Mouse (Mus musculus) large intestine, adult 2 months (tissue): ENCODE measurements around the gene Eps8l2. TPM values are rescaled to one million over a fixed set of nuclear protein-coding genes. Genes with fewer than 3 reads are reported as not detected.

Source experiments
- DNase-seq: peaks from one replicate; pipeline ENCODE4 v3.0.0-alpha.2; 2012; ENCODE audit warnings: low read depth, low spot score
- WGBS: fragments of 180-500 bp; shearing (Covaris S2); methylation state at CpG from one replicate; pipeline ENCODE4 v1.1.7; 2018; 5-methylcytosine and 5-hydroxymethylcytosine counted together
- polyA plus RNA-seq: library from polyadenylated mRNA; depleted of rRNA; stranded (reverse); fragments of >200 nt; gene quantifications from 2 replicates; pipeline ENCODE4 v1.2.3, GENCODE M21; 2012; rRNA removed

The Eps8l2 gene
- polyA plus RNA-seq = 314 and 414 TPM in 2 replicates

GRCm38 (mm10) chr7:141338576-141339131 lies at the start of gene Eps8l2:
TSS of gene Eps8l2 (plus strand) at chr7:141338880.
- WGBS = 4% methylated on average over 22 of the region's 23 CpGs
- no peak for DNase-seq

- WGBS = 9% methylated on average over 46 of the region's 46 CpGs
Observed at GRCm38 (mm10) chr7:141291921-141292582, 46.6 kb upstream of the Eps8l2 start, which contains the start of gene Drd4. TSS of gene Drd4 (plus strand) at chr7:141292006.

DNA sequence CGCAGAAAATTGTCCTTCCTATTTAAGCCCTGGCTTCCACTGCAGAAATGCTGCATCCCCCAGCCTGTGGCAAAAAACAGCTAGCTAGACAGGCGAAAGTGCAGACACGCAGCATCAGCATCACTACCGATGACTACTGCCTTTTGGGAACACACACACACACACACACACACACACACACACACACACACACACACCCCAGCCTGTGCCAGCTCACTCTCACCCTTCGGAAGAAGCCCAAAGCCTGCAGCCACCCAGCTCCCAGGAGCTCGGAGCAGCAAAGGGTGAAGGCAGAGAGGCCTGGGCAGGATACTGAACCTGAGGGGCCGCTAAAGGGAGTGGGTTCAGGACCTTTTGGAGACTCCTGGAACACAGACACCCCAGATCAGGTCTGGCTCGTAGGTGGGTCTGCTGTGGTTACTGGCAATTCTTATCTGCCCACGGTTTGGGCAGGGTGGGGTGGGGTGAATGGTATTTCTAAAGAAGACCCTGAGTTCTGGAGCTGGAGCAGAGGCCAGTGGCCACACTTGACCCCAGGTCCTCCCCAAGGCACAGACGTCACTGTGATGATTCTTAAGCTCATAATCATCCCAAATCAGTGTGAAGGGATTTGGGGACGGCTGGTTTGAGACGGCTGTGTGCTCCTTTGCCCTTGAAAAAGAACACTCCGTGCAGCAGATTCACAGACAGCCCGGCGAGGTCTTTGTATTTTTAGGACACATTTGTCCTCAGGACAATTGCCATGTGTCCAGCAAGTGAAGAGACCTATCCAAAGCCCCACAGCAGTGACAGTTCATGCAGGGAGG lies 45.9 kb upstream of the Eps8l2 start:
- DNase-seq = no peak
- WGBS = 76% methylated on average over 15 of the region's 15 CpGs

More at GRCm38 (mm10) chr7:141291921-141292582, 46.6 kb upstream of the Eps8l2 start, which contains the start of gene Drd4:
- DNase-seq = no peak

- 2% methylated on average over 53 of the region's 53 CpGs for WGBS
- no peak for DNase-seq
Observed at GRCm38 (mm10) chr7:141293852-141294471, 44.7 kb upstream of the Eps8l2 start.

DNA sequence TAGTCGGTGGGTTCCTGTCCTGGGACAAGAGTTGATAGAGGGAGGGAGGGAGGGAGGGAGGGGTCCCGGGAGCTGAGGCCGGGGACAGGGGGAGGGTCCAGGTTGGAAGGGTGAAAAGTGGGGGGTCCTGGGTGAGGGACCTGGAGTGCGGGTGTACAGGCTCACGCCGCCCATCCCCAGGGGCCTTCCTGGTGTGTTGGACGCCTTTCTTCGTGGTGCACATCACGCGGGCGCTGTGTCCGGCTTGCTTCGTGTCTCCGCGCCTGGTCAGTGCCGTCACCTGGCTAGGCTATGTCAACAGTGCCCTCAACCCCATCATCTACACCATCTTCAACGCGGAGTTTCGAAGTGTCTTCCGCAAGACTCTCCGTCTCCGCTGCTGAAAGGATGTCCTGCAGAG lies 44.2 kb upstream of the Eps8l2 start:
- WGBS = 9% methylated on average over 22 of the region's 22 CpGs
- DNase-seq = no peak

- WGBS = 81% methylated on average over 3 of the region's 3 CpGs
- no peak for DNase-seq
Observed at GRCm38 (mm10) chr7:141297926-141298650, 40.6 kb upstream of the Eps8l2 start.

DNA sequence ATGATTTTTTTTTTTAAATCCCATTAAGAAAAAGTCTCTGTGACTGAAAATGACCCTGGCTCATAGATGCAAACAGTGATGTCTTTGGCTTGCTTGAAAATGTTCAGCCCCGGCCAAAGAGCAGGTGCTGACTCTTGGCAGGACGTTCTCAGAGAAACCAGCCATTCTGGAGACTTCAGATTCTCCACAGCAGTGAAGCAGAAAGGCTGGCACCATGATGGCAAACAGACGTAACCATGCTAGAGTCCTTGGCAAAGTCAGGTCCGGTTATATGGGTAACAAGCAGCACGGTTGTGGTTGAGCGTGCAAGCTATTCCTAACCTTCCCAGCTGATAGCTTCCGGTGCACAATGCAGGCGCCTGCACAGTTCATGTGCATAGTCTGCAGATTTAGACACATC lies 39.5 kb upstream of the Eps8l2 start:
- WGBS = 94% methylated on average over 8 of the region's 8 CpGs
- DNase-seq = no peak

DNA sequence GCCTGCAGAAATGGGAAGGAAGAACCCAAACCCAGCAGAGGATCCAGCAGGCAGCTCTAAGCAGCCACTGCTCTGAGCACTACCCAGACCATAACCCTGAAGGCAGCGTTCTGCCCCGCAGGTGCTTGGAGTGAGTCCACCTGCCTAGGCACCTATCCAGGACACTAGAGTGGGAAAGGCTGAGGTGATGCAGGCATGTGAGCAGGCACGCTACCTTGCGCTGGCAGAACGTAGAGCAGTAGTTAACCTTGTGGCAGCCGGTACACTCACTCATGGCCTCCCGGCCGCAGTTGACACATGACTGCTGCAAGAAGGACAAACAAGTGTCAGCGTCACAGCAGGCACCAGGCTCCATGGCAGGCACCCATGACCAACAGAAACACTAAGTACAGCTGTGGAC lies 37.3 kb upstream of the Eps8l2 start:
- WGBS = 94% methylated on average over 9 of the region's 9 CpGs
- no peak for DNase-seq

DNA sequence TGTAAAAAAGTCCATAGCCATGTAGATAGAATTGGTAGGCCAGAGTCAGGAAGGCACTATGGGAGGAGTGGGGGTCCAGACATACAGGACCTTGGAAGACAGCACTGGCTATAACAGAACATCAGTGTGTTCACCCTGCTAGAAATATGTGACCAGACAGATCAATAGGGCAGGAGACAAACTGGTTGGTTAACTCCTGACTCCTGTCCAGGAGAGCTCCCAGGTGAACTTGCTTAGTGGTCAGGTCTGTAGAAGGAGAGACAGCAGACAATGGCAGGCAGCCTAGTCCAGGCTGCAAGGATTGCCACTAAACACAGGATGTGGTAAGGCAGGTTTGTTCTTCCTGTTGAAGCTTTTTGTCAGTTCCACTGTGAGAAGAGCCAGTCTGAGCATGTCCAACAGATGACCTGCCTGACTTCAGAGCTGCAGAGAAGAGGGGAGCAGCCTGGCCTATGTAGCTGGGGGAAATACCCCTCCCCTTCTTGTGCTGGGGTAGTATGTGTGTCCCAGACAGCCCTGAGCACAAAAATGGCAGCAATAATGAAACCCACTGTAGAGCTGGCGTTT lies 35.9 kb upstream of the Eps8l2 start:
- DNase-seq = no peak
- WGBS = 92% methylated on average over 1 of the region's 1 CpGs

DNA sequence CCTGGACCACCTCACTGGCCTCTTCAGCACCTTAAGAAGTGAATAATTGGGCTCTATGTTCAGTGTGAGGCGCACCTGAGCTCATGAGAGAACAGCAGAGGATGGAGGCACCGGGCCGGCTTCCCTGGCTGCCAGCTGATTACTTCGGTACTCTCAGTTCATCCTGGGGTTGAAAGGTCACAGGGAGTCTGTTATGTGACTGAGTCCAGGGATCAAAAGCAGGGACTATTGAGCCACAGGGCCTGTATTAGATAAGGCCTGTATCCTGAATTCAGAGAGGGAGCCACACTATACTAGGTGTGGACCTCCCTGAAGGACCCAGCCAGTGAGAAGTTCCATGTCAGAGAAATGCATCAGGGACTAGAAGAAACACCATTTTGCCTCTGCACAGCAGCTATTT lies 34.1 kb upstream of the Eps8l2 start:
- 87% methylated on average over 4 of the region's 4 CpGs for WGBS
- no peak for DNase-seq

DNA sequence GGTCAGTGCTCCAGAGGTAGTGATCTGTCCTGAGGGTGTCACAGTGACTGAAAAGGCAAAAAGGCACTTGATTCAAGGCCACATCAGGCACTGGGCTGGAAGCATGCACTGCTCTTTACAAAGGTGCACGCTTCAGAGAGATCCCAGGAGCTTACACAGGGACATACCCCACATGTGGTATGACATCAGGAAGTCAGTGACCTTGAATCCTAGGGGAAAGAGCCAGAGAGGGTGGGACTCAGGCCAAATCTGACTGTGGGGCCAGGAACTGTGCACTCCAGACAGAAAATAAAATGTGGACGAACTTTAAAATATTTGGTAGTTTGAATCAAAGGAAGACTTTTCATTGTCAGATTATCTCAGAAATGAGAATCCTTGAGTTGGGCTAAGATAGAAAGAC lies 24.3 kb upstream of the Eps8l2 start:
- no peak for DNase-seq
- WGBS = 89% methylated on average over 2 of the region's 2 CpGs

DNA sequence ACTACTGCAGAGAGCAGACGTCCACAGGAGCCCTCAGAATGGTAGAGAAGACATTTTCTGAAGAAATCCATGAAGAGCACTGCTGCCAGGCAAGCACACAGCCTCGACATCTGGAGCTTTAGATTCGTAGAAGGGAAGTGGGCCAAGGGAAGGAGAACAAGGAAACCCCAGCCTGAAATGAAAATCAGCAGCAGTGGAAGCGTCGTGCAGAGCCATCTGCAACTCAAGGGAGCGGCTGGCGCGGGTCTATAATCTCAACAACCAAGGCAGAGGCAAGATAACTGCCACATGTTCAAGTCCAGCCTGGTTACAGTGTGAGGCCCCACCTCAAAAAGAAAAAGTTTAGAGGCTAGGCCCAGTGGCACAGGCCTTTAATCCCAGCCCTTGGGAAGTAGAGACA lies 23.6 kb upstream of the Eps8l2 start:
- DNase-seq = no peak
- WGBS = 84% methylated on average over 8 of the region's 8 CpGs

DNA sequence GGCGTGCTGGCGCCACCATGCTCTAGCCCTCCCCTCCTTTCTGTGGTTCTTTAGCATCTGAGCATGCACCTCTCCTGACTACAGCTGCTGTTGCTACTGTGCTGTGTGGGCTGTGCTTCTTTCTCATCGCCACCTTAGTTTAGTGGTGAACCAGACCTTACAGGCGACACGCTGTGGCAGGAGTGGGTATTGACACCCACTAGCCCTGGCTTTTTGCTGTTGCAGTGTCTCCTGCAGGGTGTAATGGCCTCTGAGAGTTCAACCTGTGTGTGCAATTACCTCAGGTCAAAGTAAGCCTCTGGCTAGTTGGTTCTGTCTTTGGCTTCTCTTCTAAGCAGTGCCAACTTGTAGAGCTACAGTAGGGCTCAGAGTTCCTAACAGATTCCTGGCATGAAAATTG lies 22.7 kb upstream of the Eps8l2 start:
- WGBS = 67% methylated on average over 5 of the region's 5 CpGs
- no peak for DNase-seq

DNA sequence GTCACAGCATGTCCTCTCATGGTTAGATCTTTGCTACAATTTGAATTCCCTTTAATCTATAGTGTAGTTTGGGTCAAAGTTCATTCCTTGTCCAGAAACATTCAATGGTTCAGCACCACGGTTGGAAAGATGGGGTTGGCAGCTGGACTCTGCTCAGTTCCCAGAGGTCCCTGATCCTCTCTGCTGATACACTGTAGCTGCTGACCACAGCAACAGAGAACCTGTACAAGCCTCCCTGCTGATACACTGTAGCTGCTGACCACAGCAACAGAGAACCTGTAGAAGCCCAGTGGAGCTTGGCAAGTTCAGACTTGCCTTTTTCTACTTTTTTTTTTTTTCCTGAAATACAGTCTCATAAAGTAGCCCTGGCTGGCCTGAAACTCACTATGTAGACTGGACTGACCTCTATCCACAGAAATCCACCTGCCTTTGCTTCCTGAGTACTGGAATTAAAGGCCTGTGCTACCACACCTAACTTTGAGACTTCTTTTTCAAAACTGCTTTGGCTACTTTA lies 21.0 kb upstream of the Eps8l2 start:
- no peak for DNase-seq
- 25% methylated on average over 1 of the region's 1 CpGs for WGBS

DNA sequence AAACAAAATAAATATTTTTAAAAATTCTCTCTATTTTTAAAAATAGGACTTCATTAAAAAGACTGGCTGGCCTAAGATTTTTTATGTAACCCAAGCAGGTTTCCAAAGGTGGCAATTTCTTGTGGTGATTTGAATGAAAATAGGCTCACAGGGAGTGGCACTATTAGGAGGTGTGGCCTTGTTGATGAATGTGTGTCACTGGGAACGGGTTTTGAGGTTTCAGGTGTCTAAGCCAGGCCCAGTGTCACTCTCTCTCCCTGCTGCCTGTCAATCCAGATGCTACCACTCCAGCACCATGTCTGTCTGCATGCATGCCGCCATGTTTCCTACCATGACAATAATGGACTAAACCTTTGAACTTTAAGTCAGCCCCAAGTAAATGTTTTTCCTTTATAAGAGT lies 19.2 kb upstream of the Eps8l2 start:
- no peak for DNase-seq
- WGBS = 65% methylated on average over 2 of the region's 2 CpGs

- WGBS = 46% methylated on average over 1 of the region's 1 CpGs
- DNase-seq = no peak
Observed at GRCm38 (mm10) chr7:141324686-141325085, 14.0 kb upstream of the Eps8l2 start.

DNA sequence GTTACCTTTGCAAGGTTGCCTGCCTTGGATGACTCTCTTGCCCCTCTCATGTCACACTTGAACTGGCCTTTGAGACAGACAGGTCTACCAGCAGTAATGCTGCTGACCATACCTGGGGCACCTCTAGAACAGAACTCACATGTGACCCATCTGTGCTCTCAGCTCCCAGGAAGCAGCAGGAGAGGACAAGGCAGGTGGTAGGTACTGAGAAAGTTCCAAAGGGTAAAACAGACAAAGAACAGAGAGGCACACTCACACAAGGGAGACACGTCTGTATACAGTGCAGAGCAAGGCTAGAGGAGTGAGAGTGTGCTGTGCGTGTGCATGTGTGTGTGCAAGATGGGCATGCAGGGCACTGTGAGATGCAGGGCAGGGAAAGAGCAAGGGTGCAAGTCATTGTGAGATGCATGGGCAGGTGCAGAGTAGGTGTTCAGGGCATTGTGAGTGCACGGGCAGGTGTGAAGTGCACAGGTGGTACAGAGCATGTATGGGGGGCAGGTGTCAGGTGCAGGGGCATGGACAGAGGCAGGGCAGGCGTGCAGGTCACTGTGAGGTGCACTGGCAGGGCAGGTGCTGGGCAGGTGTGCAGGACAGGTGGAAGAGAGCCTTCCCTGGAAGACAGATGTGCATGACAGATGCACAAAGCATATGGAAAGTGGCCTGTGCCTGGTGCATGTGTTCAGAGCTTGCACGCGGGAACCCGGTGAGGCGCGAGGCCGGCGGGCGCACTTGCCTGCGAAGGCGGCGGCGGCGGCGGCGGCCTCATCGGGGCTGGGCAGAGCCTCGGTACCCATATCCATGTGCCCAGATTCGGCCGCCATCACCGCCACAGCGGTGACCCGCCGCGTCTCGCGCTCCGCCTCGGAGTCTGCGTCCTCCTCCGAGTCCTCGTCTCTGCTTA lies 11.9 kb upstream of the Eps8l2 start:
- DNase-seq = no peak
- WGBS = 2% methylated on average over 35 of the region's 35 CpGs
